Mouse (Mus musculus) C2C12 (cell line): ENCODE measurements around the gene Dscaml1. TPM values are rescaled to one million over a fixed set of nuclear protein-coding genes. Genes with fewer than 3 reads are reported as not detected.

Experiments
- H3K27me3 ChIP-seq: one replicate; pipeline ENCODE4 v1.6.1; 2011; ENCODE audit not compliant: control insufficient read depth, insufficient read depth, insufficient read length
- H3K36me3 ChIP-seq: one replicate; pipeline ENCODE4 v1.6.1; 2011; ENCODE audit not compliant: control insufficient read depth, insufficient read depth
- H3K4me3 ChIP-seq: one replicate; pipeline ENCODE4 v1.5.1; 2011; ENCODE audit warnings: mild to moderate bottlenecking, control low read depth; ENCODE audit not compliant: poor library complexity, insufficient read depth, severe bottlenecking
- H3K79me2 ChIP-seq: one replicate; pipeline ENCODE4 v1.6.1; 2011; ENCODE audit not compliant: control insufficient read depth, insufficient read depth
- H3K79me3 ChIP-seq: one replicate; pipeline ENCODE4 v1.6.1; 2011; ENCODE audit warnings: low read depth, control low read depth
- H3ac ChIP-seq: one replicate; pipeline ENCODE3; 2011; ENCODE audit warnings: low read depth; ENCODE audit not compliant: control insufficient read depth, insufficient read length
- CEBPB ChIP-seq: IDR thresholded peaks from one replicate; pipeline ENCODE4 v1.6.1; 2011; ENCODE audit warnings: low read depth, mild to moderate bottlenecking, control low read depth, moderate library complexity
- CTCF ChIP-seq: IDR thresholded peaks from one replicate; pipeline ENCODE4 v1.5.1; 2011; ENCODE audit not compliant: control insufficient read depth, insufficient read depth, insufficient read length
- FOSL1 ChIP-seq: IDR thresholded peaks from one replicate; pipeline ENCODE4 v1.8.0; 2011; ENCODE audit warnings: mild to moderate bottlenecking, low read length; ENCODE audit not compliant: poor library complexity, insufficient read depth, severe bottlenecking
- MAX ChIP-seq: IDR thresholded peaks from one replicate; pipeline ENCODE4 v1.6.1; 2011; ENCODE audit warnings: mild to moderate bottlenecking, control low read depth
- MYOD1 ChIP-seq: IDR thresholded peaks from one replicate; pipeline ENCODE4 v1.6.1; 2011; ENCODE audit warnings: low read depth; ENCODE audit not compliant: control insufficient read depth, insufficient read length
- MYOG ChIP-seq: IDR thresholded peaks from one replicate; pipeline ENCODE4 v1.6.1; 2011; ENCODE audit not compliant: control insufficient read depth, insufficient read length; ENCODE audit errors: extremely low read depth
- USF1 ChIP-seq: IDR thresholded peaks from one replicate; pipeline ENCODE4 v1.6.1; 2011; ENCODE audit warnings: low read depth, mild to moderate bottlenecking, control low read depth, moderate library complexity
- polyA plus RNA-seq: library from polyadenylated mRNA; unstranded; fragments of >200 nt; fragmentation: generic; extraction: Trizol; gene quantifications from one replicate; pipeline ENCODE4 v1.2.1, GENCODE M21; 2012; ENCODE audit warnings: missing spikeins

Dscaml1 gene
- polyA plus RNA-seq, 1 experiment = not detected

GRCm38 (mm10) chr9:45660191-45660590, 233.8 kb downstream of the Dscaml1 start:
- H3K36me3 ChIP-seq = no peaks in the 10 kb centered on the region
- H3K79me2 ChIP-seq = no peaks in the 10 kb centered on the region
- H3ac ChIP-seq = no peak overlapping the region
- H3K79me3 ChIP-seq = no peaks in the 10 kb centered on the region
- TF ChIP-seq MYOG (no peak), MYOD1 (no peak), CEBPB (no peak), CTCF (no peak), MAX (no peak), USF1 (no peak)
- no peak overlapping the region for H3K4me3 ChIP-seq
- peaks cover 14% of the 10 kb centered on the region for H3K27me3 ChIP-seq

- no peaks in the 10 kb centered on the region for H3K79me3 ChIP-seq
- H3K27me3 ChIP-seq = peaks cover 32% of the 10 kb centered on the region
Observed at GRCm38 (mm10) chr9:45662471-45662870, 236.0 kb downstream of the Dscaml1 start.

GRCm38 (mm10) chr9:45663386-45664315, 237.2 kb downstream of the Dscaml1 start:
- TF ChIP-seq USF1 (no peak), CTCF (no peak), MAX (no peak), CEBPB (no peak)
- Histone ChIP-seq H3K36me3 (no peaks in the 10 kb centered on the region), H3ac (no peak overlapping the region), H3K79me3 (no peaks in the 10 kb centered on the region), H3K79me2 (no peaks in the 10 kb centered on the region), H3K4me3 (no peak overlapping the region), H3K27me3 (peaks cover 42% of the 10 kb centered on the region)

More at GRCm38 (mm10) chr9:45662471-45662870, 236.0 kb downstream of the Dscaml1 start:
- Histone ChIP-seq H3K79me2 (no peaks in the 10 kb centered on the region), H3K36me3 (no peaks in the 10 kb centered on the region), H3ac (no peak overlapping the region), H3K4me3 (no peak overlapping the region)
- TF ChIP-seq MYOD1 = no peak
- no peak for TF ChIP-seq USF1
- TF ChIP-seq CTCF = no peak
- TF ChIP-seq FOSL1 = no peak
- no peak for TF ChIP-seq CEBPB
- TF ChIP-seq MAX = no peak
- no peak for TF ChIP-seq MYOG

GRCm38 (mm10) chr9:45664326-45664725, 237.9 kb downstream of the Dscaml1 start:
- Histone ChIP-seq H3K27me3 (peaks cover 49% of the 10 kb centered on the region), H3K4me3 (no peak overlapping the region), H3ac (no peak overlapping the region), H3K79me3 (no peaks in the 10 kb centered on the region), H3K79me2 (no peaks in the 10 kb centered on the region), H3K36me3 (no peaks in the 10 kb centered on the region)
- TF ChIP-seq USF1 (no peak), MAX (no peak), CEBPB (no peak), CTCF (no peak), MYOD1 (no peak), MYOG (no peak), FOSL1 (no peak)

GRCm38 (mm10) chr9:45664871-45665394, 238.5 kb downstream of the Dscaml1 start:
- no peak for TF ChIP-seq MYOG
- no peak for TF ChIP-seq USF1
- no peak for TF ChIP-seq FOSL1
- TF ChIP-seq MAX = no peak
- TF ChIP-seq MYOD1 = no peak
- no peak for TF ChIP-seq CTCF
- no peak for TF ChIP-seq CEBPB
- H3ac ChIP-seq = no peak overlapping the region
- no peak overlapping the region for H3K4me3 ChIP-seq
- H3K79me3 ChIP-seq = no peaks in the 10 kb centered on the region
- H3K36me3 ChIP-seq = no peaks in the 10 kb centered on the region
- H3K27me3 ChIP-seq = peaks cover 53% of the 10 kb centered on the region
- no peaks in the 10 kb centered on the region for H3K79me2 ChIP-seq

GRCm38 (mm10) chr9:45675931-45676330, 249.5 kb downstream of the Dscaml1 start:
- H3K27me3 ChIP-seq = peaks cover 58% of the 10 kb centered on the region

More at GRCm38 (mm10) chr9:45675931-45676330, 249.5 kb downstream of the Dscaml1 start:
- H3K79me3 ChIP-seq = no peaks in the 10 kb centered on the region
- TF ChIP-seq USF1 (no peak), MAX (no peak)
- H3K36me3 ChIP-seq = no peaks in the 10 kb centered on the region
- H3ac ChIP-seq = no peak overlapping the region
- no peak overlapping the region for H3K4me3 ChIP-seq
- H3K79me2 ChIP-seq = no peaks in the 10 kb centered on the region
